Mouse (Mus musculus): ENCODE results near the gene Cux2. TPM values are rescaled to one million over a fixed set of nuclear protein-coding genes. Genes with fewer than 3 reads are reported as not detected.

Gene Cux2
- total and polyA plus RNA-seq, 3 experiments = 0.17 TPM; not detected in 2

GRCm38 (mm10) chr5:121946657-121947245 is 103.2 kb downstream of the Cux2 start:
- no peaks in the 10 kb centered on the region for H3K79me2 ChIP-seq (replicated peaks; ENCODE audit: control insufficient read depth, extremely low read depth, insufficient read depth, poor library complexity, severe bottlenecking)
- no peak for TF ChIP-seq MEF2A (IDR thresholded peaks at IDR 0.05; ENCODE audit: borderline replicate concordance, low read depth, low read length)
- TF ChIP-seq POLR2AphosphoS2 (IDR thresholded peaks at IDR 0.05; ENCODE audit: low read depth, low read length) = no peak
- TF ChIP-seq MXI1 (IDR thresholded peaks at IDR 0.05; ENCODE audit: low read depth, low read length) = no peak
- no peak for TF ChIP-seq TCF12 (IDR thresholded peaks at IDR 0.05; ENCODE audit: low read depth, low read length)
- no peak for TF ChIP-seq NRF1 (IDR thresholded peaks at IDR 0.05; ENCODE audit: low read depth, low read length)
- TF ChIP-seq IRF4 (IDR thresholded peaks at IDR 0.05; ENCODE audit: low read depth, low read length) = no peak
- TF ChIP-seq HCFC1 (IDR thresholded peaks at IDR 0.05; ENCODE audit: low read depth, low read length) = no peak
- TF ChIP-seq ELF1 (IDR thresholded peaks at IDR 0.05; ENCODE audit: low read depth, low read length) = no peak
- TF ChIP-seq MAFK (IDR thresholded peaks at IDR 0.05; ENCODE audit: insufficient replicate concordance, low read length) = no peak
- no peak for TF ChIP-seq MAX (IDR thresholded peaks at IDR 0.05; ENCODE audit: low read length)
- TF ChIP-seq KAT2A (IDR thresholded peaks at IDR 0.05; ENCODE audit: insufficient replicate concordance, low read length) = no peak
- no peak for TF ChIP-seq EP300 (IDR thresholded peaks at IDR 0.05; ENCODE audit: low read length)
- no peak for TF ChIP-seq CTCF (conservative IDR thresholded peaks at IDR 0.05 in 1 of 2, IDR thresholded peaks at IDR 0.05 in 1 of 2; ENCODE audit: low read depth in 2 of 2, low read length in 2 of 2)
- no peak for TF ChIP-seq NELFE (IDR thresholded peaks at IDR 0.05; ENCODE audit: low read depth, low read length)
- TF ChIP-seq CHD1 (IDR thresholded peaks at IDR 0.05; ENCODE audit: low read depth, low read length) = no peak
- TF ChIP-seq MYC (IDR thresholded peaks at IDR 0.05; ENCODE audit: low read depth, low read length) = no peak
- no peaks in the 10 kb centered on the region for H3K9me3 ChIP-seq (replicated peaks; ENCODE audit: low read length)
- in situ Hi-C loops (cut with MboI; ENCODE audit: low pct_ligation_motif_present, low pct_unique_long_range_greater_than_20kb, low sequenced_read_pairs) = loop anchor here (5.0 to 10.0 kb wide), 2 partner anchors 48 to 141 kb away; no protein-coding TSS in a partner anchor
- no peak overlapping the region for H3K4me2 ChIP-seq (ENCODE audit: insufficient read depth, low read depth, poor library complexity, severe bottlenecking)
- DNase-seq (ENCODE audit: extremely low read depth) = no peak
- dilution Hi-C loops (cut with MboI; ENCODE audit: extremely low pct_ligation_motif_present, extremely low pct_unique_long_range_greater_than_20kb, low sequenced_read_pairs) = no loop called here
- peaks cover 87% of the 10 kb centered on the region for H3K27me3 ChIP-seq (replicated peaks)
- no peaks in the 10 kb centered on the region for H3K36me3 ChIP-seq (replicated peaks in 1 of 2; ENCODE audit: control insufficient read depth in 1 of 2, insufficient read depth in 1 of 2, low read length in 1 of 2)
- no peak overlapping the region for H3K4me3 ChIP-seq (replicated peaks in 1 of 3; ENCODE audit: low read depth in 2 of 3, low read length in 2 of 3, poor library complexity in 1 of 3)
- no peak overlapping the region for H3K27ac ChIP-seq (ENCODE audit: insufficient read depth, low read depth)
- H3K9ac ChIP-seq (ENCODE audit: insufficient read depth, low read depth) = no peak overlapping the region
- peaks cover 0 to 10% of the 10 kb centered on the region in 2 experiments; a peak in 2 of 4 replicates for H3K4me1 ChIP-seq (ENCODE audit: control insufficient read depth in 1 of 2, insufficient read depth in 2 of 2)

- H3K4me1 ChIP-seq (ENCODE audit: control insufficient read depth in 1 of 2, insufficient read depth in 2 of 2) = peaks cover 0 to 10% of the 10 kb centered on the region in 2 experiments; a peak in 2 of 4 replicates
- H3K4me3 ChIP-seq (replicated peaks in 1 of 3; ENCODE audit: low read depth in 2 of 3, low read length in 2 of 3, poor library complexity in 1 of 3) = no peak overlapping the region
- no peak overlapping the region for H3K4me2 ChIP-seq (ENCODE audit: insufficient read depth, low read depth, poor library complexity, severe bottlenecking)
- no peak for TF ChIP-seq ETS1 (conservative IDR thresholded peaks at IDR 0.05; ENCODE audit: low read depth, low read length)
- TF ChIP-seq ZC3H11A (IDR thresholded peaks at IDR 0.05; ENCODE audit: low read depth, low read length) = peak; percentile 11; the same call in 1 of the 2 replicates
- peak; percentile 85 for TF ChIP-seq CTCF (conservative IDR thresholded peaks at IDR 0.05 in 1 of 2, IDR thresholded peaks at IDR 0.05 in 1 of 2; ENCODE audit: low read depth in 2 of 2, low read length in 2 of 2)
- TF ChIP-seq HCFC1 (IDR thresholded peaks at IDR 0.05; ENCODE audit: low read depth, low read length) = no peak
- no peak for TF ChIP-seq GABPA (IDR thresholded peaks at IDR 0.05; ENCODE audit: insufficient replicate concordance, low read depth, low read length)
- TF ChIP-seq CHD1 (IDR thresholded peaks at IDR 0.05; ENCODE audit: low read depth, low read length) = no peak
- no peak for TF ChIP-seq KAT2A (IDR thresholded peaks at IDR 0.05; ENCODE audit: insufficient replicate concordance, low read length)
- TF ChIP-seq SMC3 (IDR thresholded peaks at IDR 0.05; ENCODE audit: low read depth, low read length) = peak; percentile 85
- TF ChIP-seq MYC (IDR thresholded peaks at IDR 0.05; ENCODE audit: low read depth, low read length) = no peak
- TF ChIP-seq RAD21 (IDR thresholded peaks at IDR 0.05; ENCODE audit: low read depth, low read length) = peak; percentile 57
- H3K9ac ChIP-seq (ENCODE audit: insufficient read depth, low read depth) = no peak overlapping the region
- H3K36me3 ChIP-seq (replicated peaks in 1 of 2; ENCODE audit: control insufficient read depth in 1 of 2, insufficient read depth in 1 of 2, low read length in 1 of 2) = no peaks in the 10 kb centered on the region
- dilution Hi-C loops (cut with MboI; ENCODE audit: extremely low pct_ligation_motif_present, extremely low pct_unique_long_range_greater_than_20kb, low sequenced_read_pairs) (no loop called here), in situ Hi-C loops (cut with MboI; ENCODE audit: low pct_ligation_motif_present, low pct_unique_long_range_greater_than_20kb, low sequenced_read_pairs) (loop anchor here (5.0 to 10.0 kb wide), 2 partner anchors 49 to 141 kb away; no protein-coding TSS in a partner anchor)
- H3K9me3 ChIP-seq (replicated peaks; ENCODE audit: low read length) = no peaks in the 10 kb centered on the region
- H3K79me2 ChIP-seq (replicated peaks; ENCODE audit: control insufficient read depth, extremely low read depth, insufficient read depth, poor library complexity, severe bottlenecking) = no peaks in the 10 kb centered on the region
- peak; percentile 50 for DNase-seq (ENCODE audit: extremely low read depth)
- H3K27me3 ChIP-seq (replicated peaks) = peaks cover 86% of the 10 kb centered on the region
- no peak overlapping the region for H3K27ac ChIP-seq (ENCODE audit: insufficient read depth, low read depth)
Measured at GRCm38 (mm10) chr5:121945819-121946218, 104.1 kb downstream of the Cux2 start.
